Mouse (Mus musculus) gastrocnemius, postnatal 14 days (tissue): ENCODE measurements around the gene Ngrn. TPM values are rescaled to one million over a fixed set of nuclear protein-coding genes. Genes with fewer than 3 reads are reported as not detected.

ENCODE experiments used
- DNase-seq: peaks from one replicate; pipeline ENCODE4 v3.0.0; 2021; ENCODE audit warnings: mixed read lengths
- intact Hi-C: fragments of 180-260 bp; cut with DNase I; formaldehyde crosslinking; loops from one replicate; pipeline ENCODE4 v1.15.1; 2025; ENCODE audit warnings: low total_unique reads
- long read RNA-seq, 2 experiments: library from polyadenylated mRNA; stranded (forward); transcript quantifications; one replicate each; pipeline ENCODE4 v2.0.0; 2021
- total RNA-seq, 2 experiments: library from RNA; stranded (reverse); gene quantifications; 2 replicates each; pipeline ENCODE4 v1.2.3; 2021

Gene Ngrn
- total RNA-seq: 10 to 100 TPM; 20.6 to 21.5 TPM
- long read RNA-seq, experiment 1, transcript Ngrn-201 (3 exons, 1,317 nt): major isoform, 20 of 23 reads
- long read RNA-seq, experiment 1, partial matches to known transcripts: 2 of 23 reads
- long read RNA-seq, experiment 1, other reads (novel, unspliced or antisense): 0 of 23 reads
- long read RNA-seq, experiment 2, transcript Ngrn-202 (2 exons, 1,709 nt): minor isoform, 6 of 34 reads
- long read RNA-seq, experiment 2, transcript Ngrn-201 (3 exons, 1,317 nt): major isoform, 25 of 34 reads
- long read RNA-seq, experiment 2, partial matches to known transcripts: 3 of 34 reads
- long read RNA-seq, experiment 2, other reads (novel, unspliced or antisense): 0 of 34 reads

DNA sequence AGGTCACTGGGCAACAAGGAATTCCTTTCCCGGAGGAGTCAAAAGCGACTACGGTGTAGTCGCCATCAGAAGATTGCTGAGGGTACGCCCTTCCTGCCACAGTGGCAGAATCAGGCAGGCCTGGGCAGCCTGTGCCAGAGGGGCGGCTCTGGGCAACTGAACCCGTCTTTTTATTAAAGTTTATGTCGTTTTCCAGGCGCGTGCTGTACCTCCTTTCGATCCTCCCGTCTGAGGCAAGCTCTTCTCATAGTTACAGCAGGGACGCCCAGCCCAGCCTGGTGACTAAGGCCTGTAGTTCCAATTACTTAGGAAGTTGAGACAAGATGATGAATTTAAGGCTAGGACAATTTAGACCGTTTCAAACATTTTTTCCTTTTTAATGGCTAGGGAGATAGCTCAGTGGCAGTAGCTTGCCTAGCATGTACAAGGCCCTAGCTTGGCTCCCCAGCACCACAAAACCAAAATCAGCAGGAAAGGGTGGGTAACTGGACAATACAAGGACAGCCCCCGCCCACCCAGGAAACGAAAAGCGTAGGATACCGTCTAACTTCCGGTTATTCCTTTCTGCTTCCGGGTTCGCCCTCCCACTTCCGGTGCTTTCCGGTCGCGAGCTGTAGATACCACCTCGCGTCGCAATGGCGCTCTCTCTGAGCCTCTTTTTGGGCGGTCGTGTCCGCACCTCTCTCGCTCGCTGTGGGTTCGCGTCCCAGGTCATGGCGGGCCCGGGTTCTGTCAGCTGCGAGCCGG is at the start of gene Ngrn:
Ngrn (plus strand) TSS at position 591 of the 747 bp plus-strand sequence.
- DNase-seq: peak; percentile 89
- intact Hi-C loops: no loop called here

DNA sequence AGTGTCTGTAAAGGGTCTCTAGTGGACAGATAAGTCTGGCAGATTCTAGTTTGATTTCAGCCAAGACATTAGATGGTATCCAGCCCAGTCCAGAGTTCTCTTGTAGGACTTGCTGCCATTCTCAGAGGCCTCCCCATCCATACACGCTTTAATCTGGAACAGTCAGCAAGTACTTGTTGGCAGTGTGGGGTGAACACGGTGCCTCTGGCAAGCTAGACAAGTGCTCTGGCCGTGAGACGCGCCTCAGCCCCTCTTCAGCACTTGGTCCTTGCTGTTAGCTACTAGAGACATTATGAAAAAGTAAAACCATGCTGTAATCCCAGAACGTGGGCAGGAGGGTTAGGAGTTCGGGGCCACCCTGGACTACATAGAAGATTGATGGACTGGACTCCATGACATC is 47.4 kb upstream of the Ngrn start:
- DNase-seq: no peak
- intact Hi-C loops: no loop called here

DNA sequence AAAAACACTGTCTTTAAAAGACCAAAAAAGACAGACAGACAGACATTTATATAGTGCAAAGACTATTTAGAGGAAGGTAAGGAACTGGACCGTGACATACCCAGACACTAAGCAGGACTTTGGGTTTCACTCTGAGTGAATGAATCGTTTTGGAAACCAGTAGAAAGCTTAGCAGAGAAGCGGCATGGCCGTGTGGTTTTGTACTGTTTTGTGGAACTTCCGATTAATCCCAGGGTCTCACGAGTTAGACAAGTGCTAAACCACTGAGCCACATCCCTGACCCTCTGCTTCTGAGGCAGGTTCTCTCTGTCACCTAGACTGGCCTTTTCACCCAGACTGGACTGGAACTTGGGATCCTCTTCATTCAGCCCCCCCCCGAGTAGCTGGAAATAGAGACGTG is 46.6 kb upstream of the Ngrn start:
- intact Hi-C loops: no loop called here

DNA sequence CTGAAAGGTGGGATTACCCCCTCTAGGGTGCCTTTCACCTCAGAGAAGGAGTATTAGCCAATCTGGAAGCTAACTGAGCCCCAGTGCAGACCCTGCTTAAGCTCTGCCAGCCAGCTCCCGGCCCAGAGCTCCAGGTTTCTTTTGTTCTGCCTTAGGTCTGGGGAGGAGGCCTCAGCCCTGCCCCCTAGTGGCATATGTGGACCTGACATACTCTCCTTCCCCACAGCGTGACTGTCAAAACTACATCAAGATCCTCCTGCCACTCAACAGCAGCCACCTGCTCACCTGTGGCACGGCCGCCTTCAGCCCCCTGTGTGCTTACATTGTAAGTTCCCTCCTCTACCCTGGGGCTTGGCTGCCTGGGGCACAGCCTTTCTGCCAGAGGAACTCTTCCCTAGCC is 45.6 kb upstream of the Ngrn start:
- DNase-seq: peak; percentile 68
- intact Hi-C loops: no loop called here

More for the DNA sequence above, 46.6 kb upstream of the Ngrn start:
- DNase-seq: no peak

DNA sequence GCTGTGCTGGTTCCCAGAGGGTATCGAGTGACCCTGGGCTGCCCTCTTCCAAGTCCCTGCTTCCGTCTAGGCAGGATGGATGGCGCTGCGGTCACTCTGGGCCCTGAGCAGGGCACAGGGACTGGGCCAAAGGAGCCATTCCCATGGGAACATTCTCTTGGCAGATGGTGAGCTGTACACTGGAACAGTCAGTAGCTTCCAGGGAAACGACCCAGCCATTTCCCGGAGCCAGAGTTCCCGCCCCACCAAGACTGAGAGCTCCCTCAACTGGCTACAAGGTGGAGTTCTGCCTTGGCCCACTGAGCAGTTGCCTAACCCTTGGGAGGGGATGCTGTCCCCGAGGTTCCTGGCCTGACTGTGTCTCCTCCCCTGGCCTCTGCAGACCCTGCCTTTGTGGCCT is 44.4 kb upstream of the Ngrn start:
- DNase-seq: peak; percentile 57
- intact Hi-C loops: loop anchor here (2.0 kb wide), 1 partner anchor 78 kb away; no protein-coding TSS in a partner anchor

DNA sequence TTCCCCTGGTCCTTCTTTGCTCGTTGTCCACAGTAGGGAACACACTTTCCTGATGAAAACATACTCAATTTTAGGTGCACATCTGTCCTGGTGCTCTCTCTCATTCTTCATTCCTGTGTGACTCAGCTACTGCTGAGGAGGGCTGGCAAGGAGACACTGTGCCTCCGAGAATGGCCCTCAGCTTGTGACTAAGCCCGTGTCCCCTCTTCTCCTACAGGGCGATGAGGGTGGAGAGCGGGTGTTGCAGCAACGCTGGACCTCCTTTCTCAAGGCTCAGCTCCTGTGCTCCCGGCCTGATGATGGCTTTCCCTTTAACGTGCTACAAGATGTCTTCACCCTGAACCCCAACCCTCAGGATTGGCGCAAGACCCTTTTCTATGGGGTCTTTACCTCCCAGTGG is 42.3 kb upstream of the Ngrn start:
- intact Hi-C loops: no loop called here
- no peak for DNase-seq

DNA sequence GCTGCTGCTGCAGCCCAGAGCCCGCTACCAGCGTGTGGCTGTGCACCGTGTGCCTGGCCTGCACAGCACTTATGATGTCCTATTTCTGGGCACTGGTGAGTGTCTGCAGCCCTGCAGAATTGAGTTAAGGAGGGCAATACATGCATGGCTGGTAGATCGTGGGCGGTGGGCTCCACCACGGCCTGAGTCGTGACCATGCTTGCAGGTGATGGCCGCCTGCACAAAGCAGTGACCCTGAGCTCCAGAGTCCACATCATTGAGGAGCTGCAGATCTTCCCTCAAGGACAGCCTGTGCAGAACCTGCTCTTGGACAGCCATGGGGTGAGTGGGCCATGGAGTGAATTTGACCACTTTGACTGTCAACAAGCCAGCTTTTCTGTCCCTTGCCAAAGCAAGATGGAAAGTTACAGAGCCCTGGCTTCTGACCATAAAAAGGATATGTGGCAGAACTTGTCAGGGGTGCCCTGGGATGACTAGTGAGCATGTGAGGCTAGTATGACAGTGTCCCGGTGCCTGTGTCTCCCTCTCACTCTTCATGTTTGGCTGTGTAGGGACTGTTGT is 40.7 kb upstream of the Ngrn start:
- intact Hi-C loops: loop anchor here (10.0 kb wide), 1 partner anchor 196 kb away; the partner anchor contains the start of gene Zfp710
- no peak for DNase-seq

DNA sequence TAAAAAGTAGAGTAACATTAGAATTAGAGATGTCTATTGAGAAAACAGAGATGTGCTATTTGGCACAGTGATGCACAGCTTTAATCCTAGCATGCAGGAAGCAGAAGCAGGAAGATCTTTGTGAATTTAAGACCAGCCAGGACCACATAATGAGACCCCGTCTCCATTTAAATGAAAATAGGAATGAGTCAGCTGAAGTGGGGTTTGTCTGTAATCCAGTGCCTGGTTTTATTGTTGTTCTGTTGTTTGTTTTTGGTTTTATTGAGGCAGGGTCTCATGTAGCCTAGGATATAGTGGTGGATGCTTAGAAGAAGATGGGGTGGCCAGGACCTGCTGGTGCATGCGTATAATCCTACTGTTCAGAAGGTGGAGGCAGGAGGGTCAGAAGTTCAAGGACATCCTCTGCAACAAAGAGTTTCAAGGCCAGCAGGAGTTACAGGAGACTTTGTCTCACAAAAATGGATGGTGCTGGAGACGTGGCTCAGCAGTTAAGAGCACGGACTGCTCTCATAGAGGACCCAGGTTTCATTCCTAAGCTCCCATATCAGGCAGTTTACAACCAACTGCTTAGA is 39.8 kb upstream of the Ngrn start:
- intact Hi-C loops: loop anchor here (10.0 kb wide), 1 partner anchor 196 kb away; the partner anchor contains the start of gene Zfp710

DNA sequence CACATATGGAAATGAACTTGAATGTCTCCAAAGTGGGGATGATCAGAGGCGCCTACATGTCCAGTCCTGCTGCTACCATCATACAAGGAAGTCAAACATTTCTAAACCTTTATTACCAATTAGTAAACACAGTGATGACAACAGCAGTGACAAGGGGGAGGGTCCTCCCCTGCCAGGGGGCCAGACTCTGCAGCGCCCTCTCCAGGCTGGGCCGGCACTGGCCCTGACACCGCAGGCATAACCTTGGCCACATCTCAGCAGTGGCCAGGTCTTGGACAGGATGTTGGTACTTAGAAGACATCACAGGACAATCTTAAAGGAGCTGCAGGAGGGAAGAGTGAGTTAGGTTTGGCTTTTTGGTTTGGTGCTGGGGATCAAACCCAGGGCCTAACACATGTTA is 34.0 kb upstream of the Ngrn start:
- intact Hi-C loops: loop anchor here (10.0 kb wide), 1 partner anchor 202 kb away; the partner anchor contains the start of gene Zfp710
- no peak for DNase-seq

More for the DNA sequence above, 39.8 kb upstream of the Ngrn start:
- no peak for DNase-seq

DNA sequence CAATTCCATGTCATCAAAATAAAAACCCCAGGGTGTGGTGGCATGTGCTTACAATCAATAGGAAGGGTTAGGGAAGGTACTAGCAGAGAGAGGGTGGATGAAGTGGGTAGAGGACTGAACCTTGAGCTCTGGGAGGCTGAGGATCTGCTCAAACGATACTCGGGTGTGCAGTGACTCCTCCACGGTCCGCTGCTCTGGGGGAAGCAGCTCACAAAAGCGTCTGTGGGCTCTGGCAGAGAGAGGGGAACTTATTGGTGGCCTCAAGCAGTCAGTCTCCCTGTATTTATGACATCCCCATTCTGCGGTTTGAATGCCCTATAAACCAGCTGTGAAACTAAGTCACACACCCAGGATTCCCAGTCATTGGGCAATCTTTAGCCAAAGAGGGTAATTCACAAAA is 30.8 kb upstream of the Ngrn start:
- intact Hi-C loops: no loop called here
- no peak for DNase-seq

DNA sequence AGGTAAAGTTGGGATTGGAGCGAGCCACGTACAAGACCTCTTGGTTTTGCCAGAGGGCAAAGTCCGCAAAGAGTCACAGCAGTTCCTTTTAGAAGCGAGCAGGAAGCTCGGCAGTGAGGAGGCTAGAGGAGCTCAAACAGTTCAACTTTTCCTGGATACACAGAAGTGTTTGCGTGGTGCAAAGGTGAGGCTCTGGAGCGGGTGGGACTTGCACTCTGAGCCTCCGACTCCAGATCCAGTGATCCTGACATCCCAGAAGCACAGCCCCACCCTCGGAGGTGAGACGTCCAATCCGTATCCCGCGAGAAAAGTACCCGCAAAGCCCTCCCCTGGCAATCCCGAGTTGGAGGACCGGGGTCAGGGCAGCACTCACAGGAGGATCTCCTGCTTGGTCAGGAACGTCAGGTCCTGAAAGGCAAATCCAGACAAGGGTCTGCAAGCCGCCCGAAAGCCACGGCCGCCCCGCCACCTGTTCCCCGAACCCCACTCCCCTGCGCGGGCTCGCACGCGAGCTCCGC is 29.0 kb upstream of the Ngrn start:
- intact Hi-C loops: no loop called here
- DNase-seq: no peak

DNA sequence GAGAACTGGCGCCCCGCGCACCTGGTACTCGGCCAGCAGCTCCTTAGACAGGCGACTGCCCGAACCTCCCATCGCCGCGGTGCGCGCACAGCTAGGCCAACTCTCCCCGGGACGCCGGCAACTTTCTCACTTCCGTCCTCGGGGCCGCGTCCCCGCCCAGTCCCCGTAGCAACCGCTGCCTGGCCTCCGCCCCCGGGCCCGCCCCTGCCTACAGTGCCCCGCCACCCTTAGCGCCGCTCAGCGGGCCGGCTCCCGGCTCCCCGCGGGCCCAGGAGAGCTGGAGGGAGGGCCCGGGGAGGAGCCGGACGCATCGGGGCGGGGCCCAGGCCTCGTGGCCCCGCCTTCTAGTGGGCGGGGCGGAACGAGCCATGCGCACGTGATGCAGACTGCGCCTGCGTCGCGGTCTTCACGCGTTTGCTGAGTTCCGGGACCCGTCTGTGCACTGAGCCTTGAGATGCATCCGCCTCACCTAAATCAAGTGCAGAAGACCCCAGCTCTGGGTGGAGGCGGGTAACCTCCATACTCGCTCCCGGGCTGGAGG is 28.5 kb upstream of the Ngrn start, which contains the start of the genes Cib1 and Gdpgp1:
Cib1 (minus strand) TSS at position 325 of the 541 bp plus-strand sequence.
Gdpgp1 (plus strand) TSS at position 377 of the 541 bp plus-strand sequence.
- intact Hi-C loops: no loop called here

DNA sequence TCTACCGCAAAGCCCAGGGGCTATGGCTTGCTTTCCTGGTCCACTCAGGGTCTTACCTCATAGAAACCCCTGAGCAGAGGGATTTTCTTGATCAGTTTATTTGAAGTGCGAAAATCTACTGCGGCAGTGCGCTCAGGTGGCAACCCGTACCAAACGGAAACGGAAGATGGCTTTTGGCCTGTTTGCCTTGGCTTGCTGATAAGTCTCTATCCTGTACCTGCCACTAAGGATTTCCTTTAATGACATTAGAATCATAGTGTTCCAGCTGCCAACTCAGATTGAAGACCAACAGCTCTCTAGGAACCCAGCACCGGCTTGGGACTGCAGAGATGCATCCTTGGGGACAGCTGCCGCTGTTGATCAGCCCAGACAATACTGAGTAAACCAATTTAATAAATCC is 27.2 kb upstream of the Ngrn start:
- DNase-seq: no peak
- intact Hi-C loops: no loop called here

More for the DNA sequence above, 28.5 kb upstream of the Ngrn start, which contains the start of the genes Cib1 and Gdpgp1:
- DNase-seq: peak; percentile 97

DNA sequence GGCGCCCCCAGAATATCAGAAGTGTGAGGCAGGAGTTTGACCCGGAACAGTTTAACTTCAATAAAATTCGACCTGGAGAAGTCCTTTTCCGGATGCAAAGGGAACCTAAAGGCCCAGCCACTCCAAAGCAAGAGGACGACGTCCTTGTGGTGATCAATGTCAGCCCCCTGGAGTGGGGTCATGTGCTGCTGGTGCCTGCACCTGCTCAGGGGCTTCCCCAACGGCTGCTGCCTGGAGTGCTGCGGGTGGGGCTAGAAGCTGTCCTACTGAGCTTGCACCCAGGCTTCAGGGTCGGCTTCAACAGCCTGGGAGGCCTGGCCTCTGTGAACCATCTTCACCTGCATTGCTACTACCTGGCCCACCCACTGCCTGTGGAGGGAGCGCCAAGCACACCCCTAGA is 22.5 kb upstream of the Ngrn start:
- intact Hi-C loops: no loop called here
- DNase-seq: no peak

DNA sequence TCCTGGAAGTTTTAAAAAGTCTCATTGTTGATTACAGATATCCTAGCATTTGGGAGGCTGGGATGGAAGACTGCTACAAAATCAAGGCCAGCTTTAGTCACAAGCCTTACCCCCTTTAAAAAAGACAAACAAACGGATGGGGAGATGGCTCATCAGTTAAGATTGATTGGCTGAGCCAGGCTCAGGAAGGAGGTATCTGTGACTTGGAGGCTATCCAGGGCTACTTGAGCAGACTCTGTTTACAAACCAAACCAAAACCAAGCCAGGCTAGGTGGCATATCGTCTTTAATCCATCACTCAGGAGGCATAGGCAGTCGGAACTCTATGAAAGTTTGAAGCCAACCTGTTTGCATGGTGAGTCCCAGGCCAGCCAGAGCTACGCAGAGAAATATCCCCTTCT is 19.4 kb upstream of the Ngrn start:
- intact Hi-C loops: no loop called here

DNA sequence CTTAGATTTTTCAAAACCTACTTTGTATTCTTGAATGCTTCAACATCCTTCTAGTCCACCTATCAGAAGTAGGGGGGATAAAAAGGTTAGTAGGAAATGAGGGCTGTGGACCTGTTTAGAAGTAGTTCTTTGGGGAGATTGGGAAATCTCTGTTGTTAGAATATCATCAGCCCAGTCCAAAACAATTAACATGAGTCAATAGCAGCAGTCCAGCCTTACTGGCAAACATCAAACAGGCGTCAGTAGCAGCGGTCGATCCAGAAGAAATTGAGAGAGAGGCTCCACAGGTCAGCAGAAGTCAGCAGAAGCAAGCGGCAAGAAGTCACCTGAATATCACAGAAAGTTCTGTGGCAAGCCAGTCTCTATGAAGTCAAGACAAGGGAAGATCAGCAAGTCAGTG is 16.2 kb upstream of the Ngrn start:
- DNase-seq: no peak
- intact Hi-C loops: no loop called here

More for the DNA sequence above, 19.4 kb upstream of the Ngrn start:
- no peak for DNase-seq

DNA sequence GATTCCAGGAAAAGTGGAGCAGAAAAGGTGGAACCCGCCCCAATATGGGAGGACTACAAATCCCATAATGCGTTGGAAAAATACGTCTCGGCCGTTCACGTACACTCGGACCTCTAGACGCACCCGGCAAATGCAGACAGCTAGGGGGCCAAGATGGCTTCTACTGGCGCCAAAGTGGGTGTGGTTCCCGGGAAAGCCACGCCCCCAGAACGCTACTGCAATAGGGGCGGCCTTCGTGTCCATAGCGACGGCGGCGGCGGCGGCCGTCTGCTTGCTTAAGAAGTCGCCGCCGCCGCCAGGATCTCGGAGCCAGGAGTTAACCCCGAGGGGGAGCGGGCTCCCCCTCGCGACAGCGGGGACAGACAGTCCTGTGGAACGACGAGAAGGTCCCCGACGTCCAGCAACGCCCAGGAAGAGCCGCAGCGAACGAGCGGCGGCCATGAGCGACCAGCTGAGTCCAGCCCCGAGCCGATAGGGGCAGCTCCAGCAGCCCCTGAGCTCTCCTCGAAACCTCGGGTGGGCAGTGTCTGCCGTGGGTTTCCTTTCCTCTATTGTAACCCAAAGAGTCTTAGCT is 14.8 kb upstream of the Ngrn start, which contains the start of gene Ttll13:
Ttll13 (plus strand) TSS at position 229 of the 574 bp plus-strand sequence.
- intact Hi-C loops: no loop called here
- peak; percentile 95 for DNase-seq

DNA sequence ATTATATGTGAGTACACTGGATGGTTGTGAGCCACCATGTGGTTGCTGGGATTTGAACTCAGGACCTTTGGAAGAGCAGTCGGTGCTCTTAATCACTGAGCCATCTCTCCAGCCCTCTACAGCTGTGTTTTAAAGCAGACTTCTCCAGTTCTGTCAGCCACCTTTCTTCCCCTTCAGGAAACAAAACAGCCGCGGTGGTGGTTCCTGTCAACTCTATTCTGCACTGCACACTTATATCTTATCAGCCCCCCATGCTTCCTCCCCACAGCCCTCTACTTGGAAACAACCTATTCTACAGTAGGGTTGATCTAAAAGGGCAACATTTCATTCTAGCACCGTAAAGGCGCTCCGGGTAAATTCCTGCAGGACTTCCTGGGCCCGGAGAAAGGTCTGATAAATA is 14.2 kb upstream of the Ngrn start:
- no peak for DNase-seq
- intact Hi-C loops: no loop called here

DNA sequence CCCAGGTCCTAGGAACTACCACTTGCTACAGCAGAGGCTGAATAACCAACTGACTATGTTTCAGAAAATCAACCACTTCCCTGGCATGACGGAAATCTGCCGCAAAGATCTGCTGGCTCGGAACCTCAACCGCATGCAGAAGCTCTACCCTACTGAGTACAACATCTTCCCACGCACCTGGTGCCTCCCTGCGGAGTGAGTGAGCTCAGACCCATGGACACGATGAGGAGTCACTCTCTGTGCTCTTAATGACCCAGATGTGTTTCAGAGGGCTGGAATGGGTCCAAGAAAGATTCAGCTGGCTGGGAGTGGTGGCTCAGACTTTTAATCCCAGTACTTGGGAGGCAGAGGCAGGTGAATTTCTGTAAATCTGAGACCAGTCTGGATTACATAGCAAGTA is 8.6 kb upstream of the Ngrn start:
- no peak for DNase-seq
- intact Hi-C loops: no loop called here
